Mouse (Mus musculus): Measurements from ENCODE around the gene Fgfr2. TPM values are rescaled to one million over a fixed set of nuclear protein-coding genes. Genes with fewer than 3 reads are reported as not detected.
A peak's percentile ranks its signal among the peaks of the same experiment; 100 is the strongest.

The Fgfr2 gene
- polyA plus RNA-seq, 1 experiment from 2014 or later, result 99.3 TPM

GRCm38 (mm10) chr7:132715259-132715658, 407.9 kb downstream of the Fgfr2 start:
- DNase-seq (ENCODE audit: low spot score), result no peak
- Histone ChIP-seq H3K36me3 (peaks cover 32% of the 10 kb centered on the region), H3K4me1 (peaks cover 55% of the 10 kb centered on the region), H3K27me3 (ENCODE audit: low read depth, poor library complexity, severe bottlenecking) (no peaks in the 10 kb centered on the region), H3K9me3 (replicated peaks) (no peaks in the 10 kb centered on the region), H3K4me3 (no peak overlapping the region), H3K27ac (replicated peaks) (no peak overlapping the region)
- 93% methylated on average over 4 of the region's 4 CpGs for WGBS

DNA sequence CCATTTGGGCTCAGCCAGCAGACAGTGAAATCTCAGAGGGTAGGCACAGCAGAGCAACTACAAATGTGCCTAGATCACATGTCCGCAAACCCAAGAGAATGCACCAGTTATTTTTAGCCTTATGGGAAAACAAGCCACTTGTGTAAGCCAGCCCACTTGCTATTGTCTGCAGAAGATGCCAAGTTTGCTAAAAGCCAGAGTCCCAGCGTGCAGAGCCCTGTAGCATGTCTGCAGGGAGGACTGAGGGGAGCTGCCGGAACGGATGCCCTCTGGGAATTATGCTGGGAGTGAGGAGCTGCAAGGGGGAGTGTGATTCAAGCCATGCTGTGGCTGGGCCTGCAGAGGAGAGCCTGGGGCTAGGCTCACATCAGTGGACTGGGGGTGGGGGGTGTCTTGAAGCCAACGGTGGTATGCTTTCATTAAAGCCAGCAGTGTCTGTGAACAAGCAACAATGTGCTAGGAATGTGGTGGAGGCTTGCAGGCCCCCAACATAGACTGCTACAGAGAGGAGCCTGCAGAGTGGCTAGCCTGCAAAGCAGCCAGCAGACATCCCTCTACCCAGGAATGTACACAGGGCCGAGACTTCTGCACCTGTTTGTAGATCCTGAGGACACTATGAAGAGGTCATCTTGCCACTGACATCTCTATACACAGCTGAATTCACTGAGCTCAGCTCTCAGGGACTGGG, 408.8 kb downstream of the Fgfr2 start:
- no peak for DNase-seq (ENCODE audit: low spot score)
- peak overlapping the region; percentile 46 for H3K27ac ChIP-seq (replicated peaks)
- H3K27me3 ChIP-seq (ENCODE audit: low read depth, poor library complexity, severe bottlenecking), result no peaks in the 10 kb centered on the region
- H3K9me3 ChIP-seq (replicated peaks), result no peaks in the 10 kb centered on the region
- peaks cover 32% of the 10 kb centered on the region for H3K36me3 ChIP-seq
- no peak overlapping the region for H3K4me3 ChIP-seq
- peaks cover 54% of the 10 kb centered on the region for H3K4me1 ChIP-seq
- WGBS, result 69% methylated on average over 6 of the region's 6 CpGs

DNA sequence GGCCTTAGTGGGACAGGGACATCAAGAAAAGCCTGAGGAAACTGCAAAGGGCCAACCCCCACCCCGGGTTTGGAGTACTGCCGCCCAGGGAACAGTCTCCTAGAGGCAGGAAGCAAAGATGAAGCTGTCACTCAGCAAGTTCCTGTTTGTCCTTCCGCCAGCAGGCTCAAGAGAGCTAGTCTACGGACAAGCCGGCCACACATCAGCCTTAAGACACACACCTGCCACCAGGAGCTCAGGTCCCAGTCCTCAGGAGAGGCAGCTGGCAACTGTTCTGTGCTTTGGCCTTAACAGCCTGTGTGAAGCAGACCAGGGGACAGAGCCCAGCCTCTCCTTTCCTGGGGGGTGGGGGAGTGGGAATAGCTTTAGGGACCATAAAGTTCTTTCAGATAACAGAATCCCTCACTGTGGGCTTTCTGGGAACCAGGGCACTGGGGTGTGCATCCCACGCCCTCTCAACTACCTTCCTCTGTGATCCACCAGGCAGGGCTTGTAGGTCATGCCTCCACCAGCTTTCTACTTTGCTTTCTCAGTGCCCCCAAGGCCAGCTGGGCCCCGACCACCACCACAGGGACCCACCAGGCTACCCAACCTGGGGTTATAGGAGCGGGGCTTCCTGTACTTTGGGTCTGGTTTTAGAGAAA, 409.5 kb downstream of the Fgfr2 start:
- Histone ChIP-seq H3K36me3 (peaks cover 32% of the 10 kb centered on the region), H3K27me3 (ENCODE audit: low read depth, poor library complexity, severe bottlenecking) (no peaks in the 10 kb centered on the region), H3K4me3 (no peak overlapping the region), H3K9me3 (replicated peaks) (no peaks in the 10 kb centered on the region), H3K4me1 (peaks cover 54% of the 10 kb centered on the region), H3K27ac (replicated peaks) (peak overlapping the region; percentile 66)
- 76% methylated on average over 8 of the region's 8 CpGs for WGBS
- DNase-seq (ENCODE audit: low spot score), result no peak

DNA sequence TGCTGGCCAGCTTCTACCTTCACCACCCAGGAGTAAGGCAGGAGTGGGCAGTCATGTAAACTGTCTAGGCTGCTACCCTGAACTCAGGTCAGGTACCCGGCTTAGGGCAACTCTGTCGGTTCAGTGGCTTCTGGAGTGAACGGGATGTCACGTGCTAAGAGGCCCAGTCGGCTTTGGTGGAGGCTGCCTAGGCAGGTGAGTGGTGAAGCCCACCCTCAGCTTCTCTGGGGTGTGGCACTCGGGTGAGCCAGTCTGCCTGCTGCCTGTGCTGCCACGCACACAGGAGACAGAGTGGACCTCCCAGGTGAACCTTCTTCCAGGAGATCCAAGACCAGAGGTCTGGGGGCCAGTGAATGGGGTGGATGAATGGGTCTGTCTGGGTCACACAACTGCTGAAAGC, 410.2 kb downstream of the Fgfr2 start:
- Histone ChIP-seq H3K36me3 (peaks cover 32% of the 10 kb centered on the region), H3K27me3 (ENCODE audit: low read depth, poor library complexity, severe bottlenecking) (no peaks in the 10 kb centered on the region), H3K27ac (replicated peaks) (peak overlapping the region; percentile 38; the same call in 1 of the 2 replicates), H3K9me3 (replicated peaks) (no peaks in the 10 kb centered on the region), H3K4me1 (peaks cover 47% of the 10 kb centered on the region), H3K4me3 (no peak overlapping the region)
- WGBS, result 88% methylated on average over 7 of the region's 7 CpGs
- DNase-seq (ENCODE audit: low spot score), result no peak

- WGBS, result 61% methylated on average over 16 of the region's 16 CpGs
- Histone ChIP-seq H3K36me3 (peaks cover 32% of the 10 kb centered on the region), H3K4me3 (no peak overlapping the region), H3K27ac (replicated peaks) (peak overlapping the region; percentile 61), H3K9me3 (replicated peaks) (no peaks in the 10 kb centered on the region), H3K27me3 (ENCODE audit: low read depth, poor library complexity, severe bottlenecking) (no peaks in the 10 kb centered on the region), H3K4me1 (peaks cover 42% of the 10 kb centered on the region)
- no peak for DNase-seq (ENCODE audit: low spot score)
These were observed 411.0 kb downstream of the Fgfr2 start for GRCm38 (mm10) chr7:132712044-132712708.

DNA sequence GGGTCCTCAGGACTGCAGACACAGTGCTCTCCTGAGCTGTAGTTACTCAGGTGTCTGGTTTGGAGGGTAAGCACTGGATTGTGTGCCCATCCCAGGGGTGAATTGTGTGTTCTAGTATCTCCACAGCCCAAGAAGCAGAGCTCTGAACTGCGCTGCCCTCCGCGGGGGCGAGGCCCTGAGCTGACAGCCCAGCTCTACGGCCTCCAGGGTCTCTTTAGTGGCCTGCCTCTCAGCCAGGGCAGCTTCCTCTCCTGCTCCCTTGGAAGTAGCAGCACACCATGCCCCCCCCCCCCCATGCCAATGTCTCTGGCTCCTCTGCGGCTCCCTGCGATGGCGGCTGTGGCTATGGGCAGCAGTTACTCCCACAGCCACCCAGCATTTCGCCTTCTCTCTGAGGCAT, 411.6 kb downstream of the Fgfr2 start:
- peaks cover 32% of the 10 kb centered on the region for H3K36me3 ChIP-seq
- no peak for DNase-seq (ENCODE audit: low spot score)
- 87% methylated on average over 9 of the region's 9 CpGs for WGBS
- no peaks in the 10 kb centered on the region for H3K9me3 ChIP-seq (replicated peaks)
- no peaks in the 10 kb centered on the region for H3K27me3 ChIP-seq (ENCODE audit: low read depth, poor library complexity, severe bottlenecking)
- H3K4me1 ChIP-seq, result peaks cover 42% of the 10 kb centered on the region
- H3K4me3 ChIP-seq, result no peak overlapping the region
- peak overlapping the region; percentile 61 for H3K27ac ChIP-seq (replicated peaks)

- Histone ChIP-seq H3K36me3 (no peaks in the 10 kb centered on the region), H3K4me3 (no peak overlapping the region), H3K4me1 (peaks cover 2% of the 10 kb centered on the region; the same call in 1 of the 2 replicates), H3K27ac (replicated peaks) (no peak overlapping the region), H3K27me3 (ENCODE audit: low read depth, poor library complexity, severe bottlenecking) (no peaks in the 10 kb centered on the region), H3K9me3 (replicated peaks) (no peaks in the 10 kb centered on the region)
- 95% methylated on average over 7 of the region's 7 CpGs for WGBS
- DNase-seq (ENCODE audit: low spot score), result no peak
These were observed 418.0 kb downstream of the Fgfr2 start for GRCm38 (mm10) chr7:132705130-132705529.

DNA sequence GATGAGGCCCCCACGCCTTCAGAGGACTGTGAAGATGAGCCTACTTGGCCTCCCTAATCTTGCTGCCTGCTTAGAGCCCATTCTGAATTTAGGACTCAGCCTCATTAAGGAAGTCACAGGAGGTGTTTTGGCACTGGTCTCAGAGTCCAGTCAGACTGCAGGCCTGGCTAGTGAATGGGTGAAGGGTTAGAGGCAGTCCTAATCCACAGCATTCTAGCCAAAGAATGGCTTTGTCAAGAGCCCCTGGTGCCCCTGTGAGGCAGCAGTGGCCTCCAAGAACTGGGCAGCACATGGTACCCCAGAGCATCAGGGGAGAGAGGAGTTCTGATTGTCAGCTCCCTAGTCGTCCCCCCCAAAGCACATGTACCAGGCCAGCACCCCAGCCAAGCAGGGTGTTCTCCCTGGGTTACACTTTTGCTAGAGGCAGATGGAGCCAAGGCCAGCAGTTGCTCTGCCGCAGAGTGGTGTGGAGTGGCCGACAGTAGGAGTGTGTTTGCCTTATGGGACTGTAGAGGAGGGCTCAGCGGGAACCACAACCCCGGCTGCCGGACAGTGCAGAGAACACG, 418.8 kb downstream of the Fgfr2 start:
- no peaks in the 10 kb centered on the region for H3K36me3 ChIP-seq
- no peaks in the 10 kb centered on the region for H3K9me3 ChIP-seq (replicated peaks)
- WGBS, result 89% methylated on average over 8 of the region's 8 CpGs
- no peak overlapping the region for H3K4me3 ChIP-seq
- no peak overlapping the region for H3K27ac ChIP-seq (replicated peaks)
- H3K27me3 ChIP-seq (ENCODE audit: low read depth, poor library complexity, severe bottlenecking), result no peaks in the 10 kb centered on the region
- peaks cover 4% of the 10 kb centered on the region for H3K4me1 ChIP-seq
- no peak for DNase-seq (ENCODE audit: low spot score)

DNA sequence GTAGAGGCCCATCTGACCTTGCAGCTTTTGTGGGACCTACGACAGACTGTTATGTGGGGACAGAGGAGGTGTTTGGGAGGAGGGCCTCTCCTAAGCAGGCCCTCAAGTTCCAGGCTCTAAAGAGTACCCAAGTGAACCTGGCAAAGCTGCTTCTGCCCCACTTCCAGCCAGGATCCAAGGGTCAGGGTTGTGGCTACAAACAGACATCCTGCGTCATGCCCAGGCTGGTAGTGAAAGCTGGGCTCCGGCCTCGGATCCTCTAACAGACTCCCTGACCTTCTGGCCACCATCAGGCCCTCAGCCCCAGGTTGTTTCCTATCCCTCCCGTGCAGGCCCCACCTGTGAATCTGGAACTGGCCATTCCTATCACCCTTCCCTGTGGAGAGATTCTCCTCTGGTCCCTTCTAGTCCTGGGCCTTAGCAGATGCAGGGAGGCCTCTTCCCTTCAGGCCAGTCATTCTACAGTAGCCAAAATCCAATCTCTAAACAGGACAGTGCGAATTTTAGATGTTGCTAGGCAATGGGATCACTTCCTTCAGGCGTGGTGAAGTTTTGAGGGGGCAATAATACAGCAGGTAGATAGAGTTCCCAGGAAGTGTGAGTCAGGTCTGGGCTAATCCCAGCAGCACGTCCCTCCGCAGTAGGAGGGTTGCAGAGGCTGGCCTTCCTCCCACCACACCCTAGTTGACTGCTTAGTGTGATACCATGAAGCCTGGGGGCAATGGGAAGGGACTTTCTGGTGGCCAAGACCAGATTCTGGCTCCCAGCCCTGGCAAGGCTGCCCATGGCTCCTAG, 419.4 kb downstream of the Fgfr2 start:
- no peak overlapping the region for H3K4me3 ChIP-seq
- H3K9me3 ChIP-seq (replicated peaks), result no peaks in the 10 kb centered on the region
- 87% methylated on average over 9 of the region's 9 CpGs for WGBS
- H3K27me3 ChIP-seq (ENCODE audit: low read depth, poor library complexity, severe bottlenecking), result no peaks in the 10 kb centered on the region
- H3K4me1 ChIP-seq, result peaks cover 4% of the 10 kb centered on the region
- H3K27ac ChIP-seq (replicated peaks), result 0 out of 2 replicates have a peak overlapping the region, but pooled peaks have one; percentile 19
- no peak for DNase-seq (ENCODE audit: low spot score)
- no peaks in the 10 kb centered on the region for H3K36me3 ChIP-seq

GRCm38 (mm10) chr7:132702492-132703070, 420.6 kb downstream of the Fgfr2 start:
- DNase-seq (ENCODE audit: low spot score), result no peak
- Histone ChIP-seq H3K27ac (replicated peaks) (no peak overlapping the region), H3K4me3 (no peak overlapping the region), H3K27me3 (ENCODE audit: low read depth, poor library complexity, severe bottlenecking) (no peaks in the 10 kb centered on the region), H3K9me3 (replicated peaks) (no peaks in the 10 kb centered on the region), H3K36me3 (no peaks in the 10 kb centered on the region), H3K4me1 (peaks cover 4% of the 10 kb centered on the region)
- 79% methylated on average over 5 of the region's 5 CpGs for WGBS

GRCm38 (mm10) chr7:132702024-132702423, 421.1 kb downstream of the Fgfr2 start:
- no peak for DNase-seq (ENCODE audit: low spot score)
- WGBS, result 89% methylated on average over 3 of the region's 3 CpGs
- Histone ChIP-seq H3K27ac (replicated peaks) (no peak overlapping the region), H3K36me3 (no peaks in the 10 kb centered on the region), H3K9me3 (replicated peaks) (no peaks in the 10 kb centered on the region), H3K4me3 (no peak overlapping the region), H3K4me1 (peaks cover 4% of the 10 kb centered on the region), H3K27me3 (ENCODE audit: low read depth, poor library complexity, severe bottlenecking) (no peaks in the 10 kb centered on the region)

DNA sequence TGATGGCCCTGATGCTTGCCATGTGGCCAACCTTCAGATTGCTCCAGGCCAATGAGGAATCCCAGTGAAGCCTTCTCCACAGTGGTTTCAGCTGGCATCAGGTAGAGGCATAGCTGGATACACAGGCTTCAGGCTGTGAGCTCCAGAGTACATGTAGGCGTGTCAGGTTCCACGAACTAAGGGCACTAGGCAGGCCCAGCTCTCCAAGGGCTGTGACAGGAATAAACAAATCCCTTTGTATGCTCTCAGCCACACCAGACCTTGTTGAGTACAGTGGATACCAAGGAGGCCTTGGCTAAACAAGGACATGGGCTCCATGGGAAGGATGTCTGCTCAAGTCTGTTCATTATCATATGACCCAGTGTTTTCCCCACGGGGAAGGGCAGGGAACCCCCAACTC, 421.7 kb downstream of the Fgfr2 start:
- DNase-seq (ENCODE audit: low spot score), result no peak
- 88% methylated on average over 3 of the region's 3 CpGs for WGBS
- H3K36me3 ChIP-seq, result no peaks in the 10 kb centered on the region
- peaks cover 4% of the 10 kb centered on the region for H3K4me1 ChIP-seq
- no peak overlapping the region for H3K27ac ChIP-seq (replicated peaks)
- H3K4me3 ChIP-seq, result no peak overlapping the region
- no peaks in the 10 kb centered on the region for H3K27me3 ChIP-seq (ENCODE audit: low read depth, poor library complexity, severe bottlenecking)
- H3K9me3 ChIP-seq (replicated peaks), result no peaks in the 10 kb centered on the region
